Mouse (Mus musculus) layer of hippocampus, postnatal 25 days (tissue): ENCODE results near the gene Vmn1r179. TPM values are rescaled to one million over a fixed set of nuclear protein-coding genes. Genes with fewer than 3 reads are reported as not detected.
A peak's percentile ranks its signal among the peaks of the same experiment; 100 is the strongest.
"Not testable (repeated sequence)": the region's sequence is repeated elsewhere in the genome, so short reads cannot be mapped to it uniquely, and the experiment has no call there.

Experiments
- DNase-seq, 2 experiments: peaks; one replicate each; pipeline ENCODE4 v3.0.0; 2022; ENCODE audit warnings: mixed read lengths in 2 of 2, low spot score in 1 of 2; ENCODE audit errors: extremely low spot score in 1 of 2
- total RNA-seq, 2 experiments: library from RNA; stranded (reverse); gene quantifications; 2 replicates each; pipeline ENCODE4 v1.2.3; 2021

Gene Vmn1r179
- not detected for total RNA-seq

GRCm38 (mm10) chr7:23926678-23927077 lies at the start of gene Vmn1r179:
TSS of gene Vmn1r179 (plus strand) at chr7:23926978.
- DNase-seq = no peak

- no peak for DNase-seq
Measured at GRCm38 (mm10) chr7:23891709-23892108, 35.1 kb upstream of the Vmn1r179 start, which contains the start of gene Vmn1r178. TSS of gene Vmn1r178 (plus strand) at chr7:23892009.

- DNase-seq = no peak
Measured at GRCm38 (mm10) chr7:23950332-23950731, 23.6 kb downstream of the Vmn1r179 start, which contains the start of gene Vmn1r180. TSS of gene Vmn1r180 (plus strand) at chr7:23950632.

GRCm38 (mm10) chr7:23968044-23968443 lies 41.3 kb downstream of the Vmn1r179 start:
- DNase-seq = peak; percentile 5 to 8

- DNase-seq = not testable (repeated sequence)
Measured at GRCm38 (mm10) chr7:23974315-23974714, 47.5 kb downstream of the Vmn1r179 start, which contains the start of gene Vmn1r181. TSS of gene Vmn1r181 (plus strand) at chr7:23974615.

Other genes starting within 250 kb of the Vmn1r179 start
- gene Vmn1r173, start 226.3 kb upstream of the Vmn1r179 start, total RNA-seq = not detected
- not detected for gene Vmn1r174, start 174.7 kb upstream of the Vmn1r179 start, total RNA-seq
- not detected for gene Vmn1r175, start 116.3 kb upstream of the Vmn1r179 start, total RNA-seq
- not detected for gene Vmn1r176, start 89.6 kb upstream of the Vmn1r179 start, total RNA-seq
- not detected for gene Vmn1r177, start 60.5 kb upstream of the Vmn1r179 start, total RNA-seq
- not detected for gene Vmn1r178, start 35.0 kb upstream of the Vmn1r179 start, total RNA-seq
- not detected for gene Vmn1r180, start 23.7 kb downstream of the Vmn1r179 start, total RNA-seq
- not detected for gene Vmn1r181, start 47.6 kb downstream of the Vmn1r179 start, total RNA-seq
- not detected for gene V1rd19, start 74.7 kb downstream of the Vmn1r179 start, total RNA-seq
- not detected for gene Vmn1r183, start 126.3 kb downstream of the Vmn1r179 start, total RNA-seq
- gene Zfp180, start 154.9 kb downstream of the Vmn1r179 start, total RNA-seq = 10 to 100 TPM; 37.5 to 37.8 TPM
- gene Zfp112, start 185.3 kb downstream of the Vmn1r179 start, total RNA-seq = 10 to 100 TPM in 1 of 2 experiments, 1 to 10 TPM in 1; 7.9 to 11.1 TPM
- 10 to 100 TPM; 19.7 to 23.1 TPM for gene Zfp235, start 207.2 kb downstream of the Vmn1r179 start, total RNA-seq
- gene Zfp114, start 248.1 kb downstream of the Vmn1r179 start, total RNA-seq = 1 to 10 TPM; 3.6 to 3.9 TPM